Mouse (Mus musculus) G1E (cell line): ENCODE results near the gene Adam8. TPM values are rescaled to one million over a fixed set of nuclear protein-coding genes. Genes with fewer than 3 reads are reported as not detected.

Experiments
- ATAC-seq: 2 replicates; pipeline ENCODE4 v1.8.0; 2016; ENCODE audit warnings: mild to moderate bottlenecking; ENCODE audit not compliant: insufficient number of reproducible peaks, poor library complexity, low FRiP score, severe bottlenecking; ENCODE audit errors: extremely low read depth
- DNase-seq: peaks from one replicate; pipeline ENCODE4 v3.0.0; 2012; ENCODE audit warnings: low spot score
- H3K27me3 ChIP-seq: 2 replicates; pipeline ENCODE4 v1.6.1; 2012; ENCODE audit warnings: mild to moderate bottlenecking, low read length, inconsistent platforms; ENCODE audit not compliant: insufficient read depth
- H3K36me3 ChIP-seq: replicated peaks from 2 replicates; pipeline ENCODE3; 2012; ENCODE audit warnings: mild to moderate bottlenecking, inconsistent platforms
- H3K4me1 ChIP-seq: 2 replicates; pipeline ENCODE4 v1.6.1; 2012; ENCODE audit warnings: low read depth, low read length, inconsistent platforms, mixed read lengths; ENCODE audit not compliant: insufficient read depth
- H3K4me3 ChIP-seq: 2 replicates; pipeline ENCODE4 v1.5.1; 2012; ENCODE audit warnings: low read depth, mild to moderate bottlenecking, inconsistent platforms, low read length, moderate library complexity, mixed read lengths
- H3K9me3 ChIP-seq: replicated peaks from 2 replicates; pipeline ENCODE4 v1.6.1; 2012; ENCODE audit warnings: inconsistent platforms
- CTCF ChIP-seq: IDR thresholded peaks from 2 replicates; pipeline ENCODE4 v1.5.1; 2012; ENCODE audit warnings: low read depth, low read length, inconsistent platforms, mixed read lengths
- GATA1 ChIP-seq: IDR thresholded peaks from 2 replicates; pipeline ENCODE4 v1.6.1; 2012; ENCODE audit warnings: borderline replicate concordance, low read length, inconsistent platforms, mixed read lengths
- polyA plus RNA-seq: library from polyadenylated mRNA; stranded (reverse); fragments of >175 nt; gene quantifications from 2 replicates; pipeline ENCODE4 v1.2.3, GENCODE M21; 2012
- total RNA-seq, 2 experiments: library from RNA; stranded (forward) in 1 of 2; stranded (reverse) in 1 of 2; fragments of 200-1000 nt in 1 of 2; fragments of >200 nt in 1 of 2; fragmentation: Nextera tagmentation in 1 of 2; gene quantifications; 2 replicates each; pipeline ENCODE4 v1.2.3; 2014 to 2017

Adam8 gene
- total and polyA plus RNA-seq, 3 experiments, result 0.07 to 0.76 TPM; not detected in 1

GRCm38 (mm10) chr7:139930732-139931131 is 61.6 kb downstream of the Adam8 start:
- Histone ChIP-seq H3K4me3 (no peak overlapping the region), H3K27me3 (no peaks in the 10 kb centered on the region), H3K36me3 (no peaks in the 10 kb centered on the region), H3K9me3 (peaks cover 23% of the 10 kb centered on the region), H3K4me1 (no peaks in the 10 kb centered on the region)
- no peak for DNase-seq
- TF ChIP-seq CTCF (peak; percentile 35; the same call in 1 of the 2 replicates), GATA1 (no peak)
- no peak for ATAC-seq

Other genes with a start within 250 kb of the Adam8 start
- not detected in 2 replicates for gene Adgra1, start 158.4 kb downstream of the Adam8 start, total RNA-seq (2014; fragmentation: Nextera tagmentation)
- gene Adgra1, start 158.4 kb downstream of the Adam8 start, total RNA-seq (2017), result 0.16 TPM in 1 of 2 replicates, not detected in the other
- not detected in 2 replicates for gene Adgra1, start 158.4 kb downstream of the Adam8 start, polyA plus RNA-seq
- not detected in 2 replicates for gene Kndc1, start 97.9 kb downstream of the Adam8 start, total RNA-seq (2014; fragmentation: Nextera tagmentation)
- 0.12 and 0.38 TPM in 2 replicates for gene Kndc1, start 97.9 kb downstream of the Adam8 start, total RNA-seq (2017)
- gene Kndc1, start 97.9 kb downstream of the Adam8 start, polyA plus RNA-seq, result not detected in 2 replicates
- gene Utf1, start 48.8 kb downstream of the Adam8 start, total RNA-seq (2014; fragmentation: Nextera tagmentation), result not detected in 2 replicates
- not detected in 2 replicates for gene Utf1, start 48.8 kb downstream of the Adam8 start, total RNA-seq (2017)
- not detected in 2 replicates for gene Utf1, start 48.8 kb downstream of the Adam8 start, polyA plus RNA-seq
- not detected in 2 replicates for gene 6430531B16Rik, start 13.8 kb downstream of the Adam8 start, total RNA-seq (2014; fragmentation: Nextera tagmentation)
- gene 6430531B16Rik, start 13.8 kb downstream of the Adam8 start, total RNA-seq (2017), result 0.11 TPM in 1 of 2 replicates, not detected in the other
- not detected in 2 replicates for gene 6430531B16Rik, start 13.8 kb downstream of the Adam8 start, polyA plus RNA-seq
- 25.7 and 27.8 TPM in 2 replicates for gene Zfp511, start 43.8 kb upstream of the Adam8 start, total RNA-seq (2014; fragmentation: Nextera tagmentation)
- 23.8 TPM in 2 replicates for gene Zfp511, start 43.8 kb upstream of the Adam8 start, total RNA-seq (2017)
- gene Zfp511, start 43.8 kb upstream of the Adam8 start, polyA plus RNA-seq, result 15.0 and 17.4 TPM in 2 replicates
- gene Tubgcp2, start 44.1 kb upstream of the Adam8 start, total RNA-seq (2014; fragmentation: Nextera tagmentation), result 46.3 and 51.8 TPM in 2 replicates
- 33.9 and 41.9 TPM in 2 replicates for gene Tubgcp2, start 44.1 kb upstream of the Adam8 start, total RNA-seq (2017)
- 7.4 and 12.2 TPM in 2 replicates for gene Tubgcp2, start 44.1 kb upstream of the Adam8 start, polyA plus RNA-seq
- gene Msx3, start 56.5 kb upstream of the Adam8 start, total RNA-seq (2014; fragmentation: Nextera tagmentation), result not detected in 2 replicates
- 0.11 and 0.12 TPM in 2 replicates for gene Msx3, start 56.5 kb upstream of the Adam8 start, total RNA-seq (2017)
- not detected in 2 replicates for gene Msx3, start 56.5 kb upstream of the Adam8 start, polyA plus RNA-seq
- not detected in 2 replicates for gene Caly, start 90.0 kb upstream of the Adam8 start, total RNA-seq (2014; fragmentation: Nextera tagmentation)
- not detected in 2 replicates for gene Caly, start 90.0 kb upstream of the Adam8 start, total RNA-seq (2017)
- gene Caly, start 90.0 kb upstream of the Adam8 start, polyA plus RNA-seq, result not detected in 2 replicates
- gene Prap1, start 100.8 kb upstream of the Adam8 start, total RNA-seq (2014; fragmentation: Nextera tagmentation), result not detected in 2 replicates
- not detected in 2 replicates for gene Prap1, start 100.8 kb upstream of the Adam8 start, total RNA-seq (2017)
- not detected in 2 replicates for gene Prap1, start 100.8 kb upstream of the Adam8 start, polyA plus RNA-seq
- 6.7 TPM in 1 of 2 replicates, not detected in the other for gene Fuom, start 109.9 kb upstream of the Adam8 start, total RNA-seq (2014; fragmentation: Nextera tagmentation)
- gene Fuom, start 109.9 kb upstream of the Adam8 start, total RNA-seq (2017), result 16.0 and 17.4 TPM in 2 replicates
- gene Fuom, start 109.9 kb upstream of the Adam8 start, polyA plus RNA-seq, result 17.4 and 18.2 TPM in 2 replicates
- 9.4 and 10.5 TPM in 2 replicates for gene Paox, start 123.2 kb upstream of the Adam8 start, total RNA-seq (2014; fragmentation: Nextera tagmentation)
- 11.4 and 11.7 TPM in 2 replicates for gene Paox, start 123.2 kb upstream of the Adam8 start, total RNA-seq (2017)
- gene Paox, start 123.2 kb upstream of the Adam8 start, polyA plus RNA-seq, result 3.0 and 6.0 TPM in 2 replicates
- 32.6 TPM in 2 replicates for gene Echs1, start 123.9 kb upstream of the Adam8 start, total RNA-seq (2014; fragmentation: Nextera tagmentation)
- gene Echs1, start 123.9 kb upstream of the Adam8 start, total RNA-seq (2017), result 81.5 and 96.9 TPM in 2 replicates
- 2.2 and 5.8 TPM in 2 replicates for gene Echs1, start 123.9 kb upstream of the Adam8 start, polyA plus RNA-seq
- 29.0 and 41.0 TPM in 2 replicates for gene Mtg1, start 145.0 kb upstream of the Adam8 start, total RNA-seq (2014; fragmentation: Nextera tagmentation)
- 10.2 and 10.5 TPM in 2 replicates for gene Mtg1, start 145.0 kb upstream of the Adam8 start, total RNA-seq (2017)
- 10.5 and 11.2 TPM in 2 replicates for gene Mtg1, start 145.0 kb upstream of the Adam8 start, polyA plus RNA-seq
- gene Sprn, start 162.3 kb upstream of the Adam8 start, total RNA-seq (2014; fragmentation: Nextera tagmentation), result not detected in 2 replicates
- gene Sprn, start 162.3 kb upstream of the Adam8 start, total RNA-seq (2017), result 0.11 TPM in 1 of 2 replicates, not detected in the other
- not detected in 2 replicates for gene Sprn, start 162.3 kb upstream of the Adam8 start, polyA plus RNA-seq
- gene Olfr522, start 172.2 kb upstream of the Adam8 start, total RNA-seq (2014; fragmentation: Nextera tagmentation), result not detected in 2 replicates
- under 0.01 and 0.05 TPM in 2 replicates for gene Olfr522, start 172.2 kb upstream of the Adam8 start, total RNA-seq (2017)
- not detected in 2 replicates for gene Olfr522, start 172.2 kb upstream of the Adam8 start, polyA plus RNA-seq
- gene Olfr523, start 180.7 kb upstream of the Adam8 start, total RNA-seq (2014; fragmentation: Nextera tagmentation), result not detected in 2 replicates
- 0.06 and 0.11 TPM in 2 replicates for gene Olfr523, start 180.7 kb upstream of the Adam8 start, total RNA-seq (2017)
- gene Olfr523, start 180.7 kb upstream of the Adam8 start, polyA plus RNA-seq, result not detected in 2 replicates
- not detected in 2 replicates for gene Olfr524, start 213.4 kb upstream of the Adam8 start, total RNA-seq (2014; fragmentation: Nextera tagmentation)
- gene Olfr524, start 213.4 kb upstream of the Adam8 start, total RNA-seq (2017), result 0.05 and 0.06 TPM in 2 replicates
- gene Olfr524, start 213.4 kb upstream of the Adam8 start, polyA plus RNA-seq, result not detected in 2 replicates
- not detected in 2 replicates for gene Cd163l1, start 225.7 kb upstream of the Adam8 start, total RNA-seq (2014; fragmentation: Nextera tagmentation)
- gene Cd163l1, start 225.7 kb upstream of the Adam8 start, total RNA-seq (2017), result not detected in 2 replicates
- gene Cd163l1, start 225.7 kb upstream of the Adam8 start, polyA plus RNA-seq, result not detected in 2 replicates